Mouse (Mus musculus): ENCODE measurements around the gene Kyat3.
"Not testable (repeated sequence)": the region's sequence is repeated elsewhere in the genome, so short reads cannot be mapped to it uniquely, and the experiment has no call there.

The Kyat3 gene

DNA sequence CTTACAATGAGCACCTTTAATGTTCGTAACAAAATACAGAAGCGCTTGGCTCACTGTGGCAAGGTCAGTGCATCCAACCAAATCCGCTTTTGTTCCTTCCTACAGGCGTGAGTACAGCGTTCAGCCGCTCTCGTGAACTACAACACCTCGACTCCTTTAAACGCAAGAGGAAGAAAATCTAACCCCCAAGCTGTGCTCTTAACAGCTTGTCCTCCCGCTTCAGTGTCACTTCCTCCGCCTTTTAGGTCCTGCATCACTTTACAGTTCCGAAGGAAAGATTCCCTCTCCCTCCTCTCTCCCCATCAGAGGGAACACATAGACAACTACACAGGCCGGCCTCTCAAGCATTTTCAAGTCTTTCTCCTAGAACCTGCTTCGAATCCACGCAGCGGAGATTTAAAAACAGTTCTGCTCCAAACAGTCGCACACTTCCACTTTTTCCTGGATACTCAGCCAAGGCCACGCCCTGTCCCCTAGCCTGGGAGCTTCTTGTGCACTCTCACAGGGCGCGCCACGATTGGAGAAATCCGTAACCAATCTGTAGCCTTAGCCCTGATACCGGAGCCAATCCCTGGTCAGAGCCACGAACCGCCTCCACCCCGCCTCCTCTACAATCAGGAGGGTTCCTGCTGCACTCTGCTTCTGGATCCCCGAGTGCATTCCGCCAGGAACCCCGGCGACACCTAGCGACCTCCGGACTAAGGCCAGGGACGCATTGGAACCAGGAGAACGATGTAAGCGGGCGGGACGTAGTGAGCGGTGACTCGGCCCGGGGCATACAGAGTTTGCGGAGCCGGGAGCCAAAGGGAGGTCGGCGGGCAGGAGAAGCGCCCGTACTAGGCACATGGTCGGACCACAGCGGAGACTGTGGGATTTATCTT is at the start of gene Kyat3:
Gene Kyat3 (plus strand): TSS at position 610 of the 881 bp plus-strand sequence.
- peak; percentile 80 for DNase-seq (ENCODE audit: low read depth, low spot score)

DNA sequence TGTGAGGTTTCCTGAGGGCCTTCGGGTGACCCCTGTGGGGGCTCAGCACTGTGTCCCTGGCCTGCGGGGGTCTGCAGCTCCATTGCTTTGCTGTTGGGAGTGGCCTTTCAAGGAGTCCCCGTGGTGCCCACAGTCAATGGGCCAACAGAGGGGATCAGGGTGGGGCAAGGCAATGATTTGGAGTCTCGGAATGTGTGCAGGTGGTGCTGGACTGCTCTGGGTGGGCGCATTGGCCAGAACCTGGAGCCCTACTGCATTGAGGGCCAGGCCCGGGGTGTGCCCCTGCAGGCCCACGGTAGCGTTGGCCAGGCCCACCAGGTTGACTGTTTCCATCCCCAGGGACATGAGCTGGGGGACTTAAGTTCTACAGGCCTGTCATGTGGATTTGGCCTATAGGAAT is 36.1 kb upstream of the Kyat3 start:
- no peak for DNase-seq (ENCODE audit: low read depth, low spot score)

DNA sequence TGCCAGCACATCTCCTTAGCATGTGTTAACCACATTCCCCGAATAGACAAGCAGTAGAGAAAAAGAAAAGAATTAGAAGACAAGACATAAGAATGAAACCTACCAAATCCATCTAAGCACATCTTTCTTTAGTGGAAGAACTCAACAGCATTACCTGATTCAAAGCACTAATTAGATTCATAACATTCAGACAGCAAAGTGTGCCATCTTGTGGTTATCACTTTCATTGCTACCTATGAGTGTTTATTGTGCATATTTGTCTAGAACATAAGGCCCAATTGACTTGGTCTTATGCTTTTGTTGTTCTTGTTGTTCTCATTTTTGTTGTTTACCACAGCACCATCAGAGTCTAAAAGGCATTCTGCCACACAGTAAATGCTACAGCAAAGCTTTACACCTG is 26.2 kb upstream of the Kyat3 start:
- DNase-seq (ENCODE audit: low read depth, low spot score) = no peak

DNA sequence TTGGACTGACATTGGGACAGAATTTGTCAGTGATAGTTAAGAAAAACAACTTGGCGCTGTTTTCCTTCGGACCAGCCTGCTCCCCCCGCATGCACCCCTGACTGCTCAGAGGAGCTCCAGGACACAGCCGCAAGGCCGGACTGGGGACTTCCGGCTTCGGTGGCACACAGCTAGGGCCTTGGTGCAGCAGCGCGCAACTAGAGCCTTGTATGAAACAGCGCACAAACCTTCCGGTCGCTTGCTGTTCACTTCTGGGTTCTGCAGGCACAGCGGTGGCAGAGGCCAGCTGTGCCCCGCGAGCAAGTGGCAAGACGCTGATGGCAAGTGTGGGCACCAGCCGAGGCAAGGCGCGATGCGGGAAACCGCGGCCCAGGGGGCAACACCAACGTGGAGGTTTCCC is 12.9 kb upstream of the Kyat3 start:
- DNase-seq (ENCODE audit: low read depth, low spot score) = no peak

DNA sequence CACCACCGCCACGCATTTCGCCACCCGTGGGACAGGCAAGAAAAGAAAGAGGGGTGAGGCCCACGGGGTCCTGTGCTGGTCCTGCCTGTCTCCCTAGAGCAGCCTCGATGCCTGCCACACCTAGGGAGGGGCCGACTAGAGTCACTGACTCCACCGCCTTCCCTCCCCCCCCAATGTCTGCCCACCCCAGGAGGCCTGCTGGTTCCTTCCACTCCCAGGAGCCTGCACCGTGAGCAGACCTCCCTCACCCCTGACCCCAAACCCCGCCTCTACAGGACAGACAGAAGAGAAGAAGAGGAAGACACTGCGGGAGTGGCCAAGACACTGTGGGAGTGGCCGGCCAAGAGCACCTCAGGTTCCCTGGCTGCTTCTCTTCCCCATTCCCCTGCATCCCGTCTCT is 12.5 kb upstream of the Kyat3 start:
- DNase-seq (ENCODE audit: low read depth, low spot score) = no peak

DNA sequence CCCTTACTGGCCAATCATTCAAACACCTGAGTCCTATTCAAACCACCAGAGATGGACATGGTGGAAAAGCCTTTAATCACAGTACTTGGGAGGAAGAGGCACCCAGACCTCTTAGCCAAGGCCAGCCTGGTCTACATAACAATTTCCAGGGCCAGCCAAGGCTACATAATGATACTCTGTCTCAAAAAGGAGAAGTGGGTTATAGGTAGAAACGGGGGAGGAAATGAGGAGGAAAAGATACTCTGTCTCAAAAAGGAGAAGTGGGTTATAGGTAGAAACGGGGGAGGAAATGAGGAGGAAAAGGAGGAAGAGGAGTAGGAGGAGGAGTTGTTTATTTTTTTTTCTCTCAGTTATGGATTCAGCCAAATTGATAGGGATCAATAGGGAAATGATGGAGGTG is 4.3 kb upstream of the Kyat3 start:
- DNase-seq (ENCODE audit: low read depth, low spot score) = no peak

DNA sequence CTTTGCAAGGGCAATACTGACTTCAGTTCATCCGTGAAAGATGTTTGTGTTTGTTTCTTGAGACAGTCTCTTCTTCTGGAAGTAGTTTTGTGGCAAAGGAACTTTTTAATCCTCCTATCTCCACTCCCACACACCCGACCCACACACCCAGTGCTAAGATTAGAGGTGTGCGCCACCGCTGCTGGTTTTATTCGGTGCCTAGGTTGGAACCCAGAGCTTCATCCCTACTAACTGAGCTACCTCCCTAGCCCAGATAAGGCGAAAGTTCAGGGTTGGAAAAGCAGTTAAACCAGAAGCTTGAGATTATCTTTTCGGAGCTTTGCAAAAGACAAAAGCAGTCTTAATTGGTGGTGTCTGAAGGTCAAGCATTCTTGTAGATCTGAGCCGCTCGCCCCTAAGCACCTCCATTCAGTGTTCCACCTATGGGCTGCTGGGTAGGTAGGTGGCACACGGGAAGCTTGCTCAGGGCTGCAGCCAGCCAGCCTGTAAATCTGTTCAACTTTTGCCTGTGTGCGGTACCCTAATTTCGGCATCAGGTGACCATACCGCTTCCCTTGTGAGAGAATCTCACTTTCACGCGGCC is 647 bp downstream of the Kyat3 start:
- DNase-seq (ENCODE audit: low read depth, low spot score) = no peak

DNA sequence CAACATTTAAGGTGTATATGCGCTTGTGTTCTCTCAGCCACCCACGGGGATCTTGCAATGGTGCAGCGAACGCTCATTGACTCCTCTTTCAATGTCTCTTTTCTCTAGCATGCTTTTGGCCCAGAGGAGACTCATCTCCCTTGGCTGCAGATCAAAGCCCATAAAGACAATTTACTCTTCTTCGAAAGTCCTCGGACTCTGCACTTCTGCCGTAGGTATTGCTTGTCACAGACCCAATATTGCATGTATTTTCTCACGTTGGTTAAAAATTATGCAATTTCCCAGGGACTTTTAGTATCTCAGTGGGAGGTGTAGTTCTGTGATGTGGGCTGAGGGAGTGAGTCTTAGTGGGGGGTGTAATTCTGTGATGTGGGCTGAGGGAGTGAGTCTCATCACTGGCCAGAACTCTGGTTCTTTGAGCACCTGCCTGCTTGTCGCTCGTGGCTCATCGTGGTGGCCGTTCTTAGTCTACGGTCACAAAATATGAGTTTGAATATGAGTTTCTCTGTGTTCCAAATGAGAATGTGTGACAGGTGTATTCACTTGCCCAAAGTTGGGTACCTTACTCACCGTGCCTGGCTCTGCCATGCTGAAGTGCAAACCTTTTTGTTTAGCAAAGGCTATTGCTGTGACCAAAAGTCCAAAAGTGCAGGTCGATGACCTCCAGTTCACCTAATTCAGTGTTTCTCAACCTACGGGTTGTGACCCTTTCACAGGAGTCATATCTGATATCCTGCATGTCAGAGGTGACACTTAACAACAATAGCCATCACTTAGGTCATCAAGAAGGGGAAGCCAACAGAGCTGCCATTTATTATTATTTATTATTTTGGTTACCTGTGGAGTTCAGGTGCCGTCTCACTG is 6.0 kb downstream of the Kyat3 start:
- DNase-seq (ENCODE audit: low read depth, low spot score) = no peak

DNA sequence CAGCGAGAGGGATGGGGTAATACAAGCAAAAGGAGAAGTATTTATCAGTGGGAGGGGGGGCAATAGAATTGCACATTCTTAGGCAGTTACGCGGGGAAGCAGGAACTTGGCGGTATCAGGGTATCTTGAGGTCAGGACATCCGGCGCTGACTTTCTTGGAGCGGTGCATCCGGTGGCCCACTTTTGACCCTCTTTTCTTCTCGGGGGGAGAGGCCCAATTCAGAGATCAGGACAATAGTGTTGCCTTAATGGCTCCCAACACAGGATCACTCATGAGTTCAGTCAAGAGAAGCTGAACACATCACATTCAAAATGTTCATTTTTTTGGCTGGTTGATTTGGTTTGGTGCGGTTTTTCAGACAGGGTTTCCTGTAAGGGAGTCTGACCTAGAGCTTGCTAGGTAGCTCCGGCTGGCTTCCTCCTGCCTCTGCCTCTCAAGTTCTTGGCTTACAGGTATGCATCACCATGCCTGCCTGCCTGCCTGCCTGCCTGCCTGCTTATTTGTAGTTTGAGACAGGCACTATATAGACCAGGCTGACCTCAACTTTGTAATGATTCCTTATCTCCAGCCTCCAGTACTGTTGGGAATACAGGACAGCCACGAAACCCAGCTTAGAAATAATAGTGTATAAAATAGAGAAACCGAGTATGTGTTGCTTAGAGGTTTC is 7.5 kb downstream of the Kyat3 start:
- DNase-seq (ENCODE audit: low read depth, low spot score) = not testable (repeated sequence)

DNA sequence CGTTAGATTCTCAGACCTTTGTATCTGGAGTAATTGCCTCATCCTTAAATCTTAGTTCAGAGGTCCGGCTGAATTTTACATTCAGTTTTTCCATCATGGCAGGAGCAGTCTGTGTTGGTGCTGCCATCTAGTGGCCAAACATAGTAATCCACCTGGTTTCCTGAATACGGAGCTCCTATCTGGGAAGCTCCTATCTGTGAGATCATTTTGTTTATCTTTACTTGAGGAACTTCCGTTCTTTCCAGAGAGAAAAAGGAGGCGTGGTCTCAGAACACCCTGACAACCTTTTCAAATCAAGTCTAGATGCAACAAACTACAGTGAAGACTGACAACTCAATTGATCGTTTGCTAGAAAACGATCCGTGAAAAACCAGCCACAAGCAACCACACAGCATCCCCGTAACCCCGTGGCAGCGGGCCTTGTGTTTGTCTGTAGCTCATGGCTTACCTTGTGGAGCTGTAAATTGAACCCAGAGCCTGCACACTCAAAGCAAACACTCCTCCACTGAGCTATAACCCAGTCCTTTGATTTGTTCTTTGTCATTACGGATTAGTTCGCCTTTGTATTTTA is 8.1 kb downstream of the Kyat3 start:
- DNase-seq (ENCODE audit: low read depth, low spot score) = peak; percentile 55

DNA sequence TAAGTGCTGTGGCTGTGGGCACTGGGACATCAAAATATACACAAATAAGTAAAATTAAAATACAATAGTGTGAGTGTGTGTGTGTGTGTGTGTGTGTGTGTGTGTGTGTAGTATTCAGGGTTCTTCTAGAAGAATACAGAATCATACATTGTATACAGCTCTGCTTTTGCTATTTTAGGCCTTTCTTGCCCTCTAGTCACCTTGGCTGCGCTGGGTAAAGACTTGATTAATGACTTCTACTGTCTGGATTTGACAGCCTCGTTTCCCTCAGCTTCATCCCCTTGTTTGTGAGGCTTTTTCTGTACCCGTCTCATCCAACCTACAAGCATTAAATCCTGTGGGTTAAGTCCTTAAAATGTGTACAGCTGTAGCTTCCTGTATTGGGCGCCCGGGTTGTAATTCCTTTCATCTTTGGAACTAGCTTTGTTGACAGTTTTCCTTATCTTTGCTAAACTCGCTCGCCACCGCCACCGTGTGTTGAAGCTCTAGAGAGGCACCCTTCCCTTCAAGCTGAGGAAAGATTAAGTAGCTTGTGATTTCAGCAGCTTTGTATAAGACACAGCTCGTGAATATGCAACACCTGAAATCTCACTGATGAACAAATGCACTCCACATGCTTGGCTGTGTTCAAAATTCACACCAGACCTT is 9.6 kb downstream of the Kyat3 start:
- peak; percentile 34 for DNase-seq (ENCODE audit: low read depth, low spot score)

DNA sequence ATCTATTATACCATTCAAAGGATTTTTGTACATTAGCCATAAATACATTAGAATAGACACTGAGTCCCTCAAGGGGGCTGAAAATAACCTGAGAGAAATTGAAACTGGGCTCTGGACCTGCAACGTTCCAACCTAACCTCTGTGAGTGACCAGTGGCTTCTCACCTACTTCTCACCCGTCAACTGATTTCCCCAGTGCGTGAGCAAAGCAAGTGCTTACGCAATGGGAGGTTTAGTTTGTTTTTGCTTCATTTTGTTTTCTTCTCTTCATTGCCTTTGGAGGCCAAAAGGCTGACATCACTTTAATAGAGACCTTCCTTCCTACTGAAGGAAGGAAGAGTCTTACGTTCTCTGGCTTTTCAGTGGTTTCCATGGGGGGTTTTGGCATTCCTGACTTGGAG is 10.5 kb downstream of the Kyat3 start:
- no peak for DNase-seq (ENCODE audit: low read depth, low spot score)

DNA sequence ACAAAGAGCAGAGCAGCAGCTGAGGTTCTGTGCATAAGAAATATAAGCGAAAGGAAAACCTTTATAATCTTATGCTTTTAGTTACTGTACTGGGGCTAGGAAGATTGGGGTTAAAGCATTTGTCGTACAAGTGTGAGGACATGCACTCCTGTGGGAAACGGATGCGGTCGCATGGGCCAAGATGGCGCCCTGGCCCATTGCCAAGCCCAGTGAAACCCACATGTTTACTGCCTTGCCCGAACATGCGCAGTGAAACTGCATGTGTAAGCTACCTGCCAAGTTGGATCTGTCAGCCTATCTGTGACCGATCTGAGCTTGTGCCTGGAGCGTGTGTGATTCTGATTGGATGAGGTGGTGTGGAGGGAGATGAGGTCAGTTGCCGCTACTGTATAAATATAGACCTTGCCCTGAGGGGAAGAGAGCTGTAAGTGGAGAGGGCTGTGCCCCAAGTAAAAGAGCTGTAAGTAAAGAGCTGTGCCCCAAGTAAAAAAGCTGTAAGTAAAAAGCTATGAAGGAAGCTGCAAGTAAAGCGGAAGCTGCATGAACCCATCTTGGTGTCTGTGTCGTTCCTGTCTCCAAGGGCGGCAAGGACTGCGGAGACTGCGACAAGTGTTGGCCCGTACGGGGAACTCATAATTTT is 11.7 kb downstream of the Kyat3 start:
- DNase-seq (ENCODE audit: low read depth, low spot score) = not testable (repeated sequence)

DNA sequence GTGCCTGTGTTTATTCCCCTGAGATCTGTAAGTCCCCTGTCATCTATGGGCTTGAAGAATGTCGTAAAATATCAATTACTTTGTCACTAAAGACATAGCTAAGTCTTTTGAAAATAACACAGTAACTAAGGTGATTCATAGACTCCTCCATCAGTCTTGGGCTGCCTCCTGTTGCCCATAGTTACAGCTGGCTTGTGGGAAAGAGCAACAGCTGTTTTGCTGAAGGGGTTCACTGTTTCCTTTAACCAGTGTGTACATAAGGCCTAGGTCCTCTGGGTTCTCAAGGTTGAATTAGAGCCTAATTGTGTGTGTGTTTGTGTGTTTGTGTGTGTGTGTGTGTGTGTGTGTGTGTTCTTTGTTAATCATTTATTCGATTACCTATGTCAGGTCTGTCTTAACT is 24.6 kb downstream of the Kyat3 start:
- DNase-seq (ENCODE audit: low read depth, low spot score) = no peak

DNA sequence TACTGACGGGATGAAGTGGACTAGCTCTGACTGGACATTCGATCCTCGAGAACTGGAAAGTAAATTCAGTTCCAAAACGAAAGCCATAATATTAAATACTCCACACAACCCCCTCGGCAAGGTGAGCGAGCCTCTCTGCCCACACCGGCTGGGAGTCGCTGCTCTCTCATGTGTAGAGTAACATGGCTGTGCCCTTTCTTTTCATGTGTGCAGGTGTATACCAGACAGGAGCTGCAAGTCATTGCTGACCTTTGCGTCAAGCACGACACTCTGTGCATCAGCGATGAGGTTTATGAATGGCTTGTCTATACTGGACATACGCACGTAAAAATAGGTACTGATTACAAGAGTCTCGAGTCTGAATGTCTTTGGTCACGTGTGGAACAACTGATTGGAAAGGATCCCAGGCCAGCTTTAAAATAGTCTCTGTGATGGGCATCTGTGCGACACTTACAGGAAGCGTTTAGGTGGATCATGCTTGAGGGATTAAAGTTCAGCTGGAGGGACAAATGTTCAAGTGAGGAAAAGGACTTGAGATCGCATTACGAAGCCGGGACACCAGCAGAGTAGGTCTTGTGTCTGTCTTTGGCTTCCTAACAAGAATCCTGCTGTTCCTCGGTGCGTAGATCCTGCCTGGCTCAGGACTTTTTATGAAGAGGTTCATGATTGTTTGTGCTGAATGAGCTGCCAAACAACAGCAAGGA is 25.3 kb downstream of the Kyat3 start:
- DNase-seq (ENCODE audit: low read depth, low spot score) = peak; percentile 30

DNA sequence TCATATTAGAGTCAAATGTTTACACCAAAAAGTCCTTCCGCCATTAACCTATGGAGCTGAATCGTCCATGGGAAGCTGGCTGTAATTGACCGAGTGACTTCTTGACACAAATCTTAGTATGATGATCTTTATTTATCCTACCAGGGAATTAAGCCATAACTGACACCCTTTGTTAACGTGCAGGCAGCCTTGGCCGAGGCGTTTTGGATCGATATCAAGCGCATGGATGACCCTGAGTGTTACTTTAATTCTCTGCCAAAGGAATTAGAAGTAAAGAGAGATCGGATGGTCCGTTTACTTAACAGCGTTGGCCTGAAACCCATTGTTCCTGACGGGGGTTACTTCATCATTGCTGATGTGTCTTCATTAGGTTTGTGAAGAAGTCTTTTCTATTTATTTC is 33.4 kb downstream of the Kyat3 start:
- DNase-seq (ENCODE audit: low read depth, low spot score) = no peak

DNA sequence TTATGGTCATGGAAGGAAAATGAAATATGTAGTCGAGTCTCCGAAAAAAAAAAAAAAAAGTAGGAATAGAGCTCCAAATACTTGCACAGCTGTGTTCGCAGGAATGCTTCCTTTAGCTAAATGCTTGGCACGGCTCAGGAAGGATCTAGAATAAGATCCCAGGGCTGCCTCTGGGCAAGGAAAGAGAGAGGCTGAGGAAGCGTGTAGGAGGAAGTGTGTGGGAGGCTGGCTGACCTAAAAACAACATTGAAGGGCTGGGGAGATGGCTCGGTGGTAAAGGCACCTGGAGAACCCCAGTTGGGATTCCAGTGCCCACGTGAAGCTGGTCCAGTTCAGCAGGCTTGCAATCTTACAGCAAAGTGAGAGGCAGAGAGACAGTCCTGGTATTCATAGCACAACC is 40.0 kb downstream of the Kyat3 start:
- DNase-seq (ENCODE audit: low read depth, low spot score) = no peak

DNA sequence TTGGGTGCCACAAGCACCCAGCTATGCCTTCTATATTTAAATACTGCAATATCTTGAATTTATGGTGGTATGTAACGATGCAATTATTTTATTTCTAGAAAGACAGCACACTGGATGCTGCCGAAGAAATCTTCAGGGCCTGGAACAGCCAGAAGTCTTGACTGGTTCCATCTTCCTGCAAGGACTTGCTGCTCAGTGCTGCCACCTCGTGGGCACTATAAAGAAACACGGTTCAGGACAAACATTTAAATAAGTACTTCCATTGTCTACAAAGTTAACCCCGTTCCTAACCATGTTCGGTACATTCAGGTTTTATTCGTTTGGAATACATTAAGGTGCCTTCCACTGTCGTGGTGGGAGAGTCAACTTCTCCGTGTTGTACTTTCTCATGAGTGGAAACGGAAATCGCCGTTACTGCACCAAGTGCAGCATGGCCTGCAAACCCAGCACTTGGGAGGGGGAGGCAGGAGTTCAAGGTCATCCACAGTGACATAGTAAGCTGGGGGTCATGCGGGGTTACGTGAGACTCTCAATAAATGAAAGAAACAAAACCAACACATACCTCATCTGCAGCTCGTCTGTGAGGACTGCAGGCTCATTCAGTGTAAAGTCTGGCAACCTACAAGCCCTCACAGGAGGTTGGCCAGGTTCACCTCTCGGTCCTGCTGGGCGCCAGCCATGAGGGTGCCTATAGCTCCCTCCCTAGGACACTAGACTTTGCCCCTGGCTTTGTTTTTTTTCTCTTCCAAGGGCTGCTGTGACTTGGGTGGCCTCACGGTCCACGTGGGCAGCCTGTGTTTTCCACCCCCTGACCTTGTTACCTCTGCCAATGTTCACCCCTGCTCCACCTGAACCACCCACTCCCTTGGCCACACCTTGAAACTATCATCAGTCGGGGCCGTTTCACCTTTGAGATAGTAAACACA is 43.4 kb downstream of the Kyat3 start:
- DNase-seq (ENCODE audit: low read depth, low spot score) = peak; percentile 34

DNA sequence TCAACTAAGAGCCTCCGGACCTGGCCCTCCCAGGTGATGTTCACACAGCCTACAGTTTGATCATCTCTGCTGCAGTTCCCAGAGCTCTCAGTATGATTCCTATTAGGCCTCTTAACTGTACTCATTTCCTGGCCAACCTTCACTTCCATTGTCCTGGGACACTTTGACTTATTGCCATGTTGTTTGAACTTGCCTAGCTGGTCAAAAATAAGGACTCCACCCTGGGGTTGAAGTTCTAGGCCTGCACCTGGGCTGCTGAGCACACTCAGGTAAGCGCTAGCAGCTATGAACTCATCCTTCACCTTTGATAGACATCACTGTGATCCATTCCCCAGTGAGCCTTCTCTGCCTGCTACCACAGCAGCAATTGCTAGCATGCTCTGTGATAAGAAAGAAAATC is 44.2 kb downstream of the Kyat3 start:
- no peak for DNase-seq (ENCODE audit: low read depth, low spot score)
